Mouse (Mus musculus): ENCODE data around the gene Gdf7.

- TF ChIP-seq CTCF (IDR thresholded peaks at IDR 0.05; ENCODE audit: borderline replicate concordance, extremely low read depth, insufficient read depth, insufficient read length) (no peak), POLR2A (IDR thresholded peaks at IDR 0.05; ENCODE audit: borderline replicate concordance, extremely low read depth, insufficient read depth, insufficient read length, poor library complexity, severe bottlenecking) (no peak)
These were observed 1.7 kb downstream of the Gdf7 start for GRCm38 (mm10) chr12:8300111-8300480.
